Mouse (Mus musculus) erythroblast, embryonic 14.5 days (primary cell): Measurements from ENCODE around the gene Grin3b.

Experiments used
- GATA1 ChIP-seq: IDR thresholded peaks from 2 replicates; pipeline ENCODE4 v1.6.1; 2012; ENCODE audit warnings: low read length, inconsistent platforms, mixed read lengths
- TAL1 ChIP-seq: IDR thresholded peaks from 3 replicates; pipeline ENCODE4 v1.6.1; 2012; ENCODE audit warnings: low read length, inconsistent platforms, mixed read lengths

GRCm38 (mm10) chr10:80025463-80025862 is 54.9 kb downstream of the Grin3b start:
- TF ChIP-seq GATA1 (no peak), TAL1 (no peak)
